Mouse (Mus musculus) CH12.LX (cell line): ENCODE results near the gene Fcor. TPM values are rescaled to one million over a fixed set of nuclear protein-coding genes. Genes with fewer than 3 reads are reported as not detected.

ENCODE experiments used
- DNase-seq: peaks from one replicate; pipeline ENCODE4 v3.0.0-alpha.2; 2013; ENCODE audit errors: extremely low read depth
- H3K27ac ChIP-seq: 2 replicates; pipeline ENCODE4 v1.5.1; 2012; ENCODE audit warnings: low read depth, mild to moderate bottlenecking, control low read depth, moderate library complexity; ENCODE audit not compliant: insufficient read depth
- H3K27me3 ChIP-seq: replicated peaks from 2 replicates; pipeline ENCODE3; 2012; ENCODE audit warnings: inconsistent platforms
- H3K36me3 ChIP-seq, 2 experiments: replicated peaks in 1 of 2; 2 replicates each; pipeline versions ENCODE3 to v1.6.1; 2012; ENCODE audit warnings: inconsistent platforms in 1 of 2, low read length in 1 of 2, mild to moderate bottlenecking in 1 of 2, mixed read lengths in 1 of 2, moderate library complexity in 1 of 2; ENCODE audit not compliant: control insufficient read depth in 1 of 2, insufficient read depth in 1 of 2
- H3K4me1 ChIP-seq, 2 experiments: 2 replicates each; pipeline ENCODE4 v1.6.1; 2012; ENCODE audit warnings: inconsistent platforms in 1 of 2, moderate library complexity in 1 of 2; ENCODE audit not compliant: insufficient read depth in 2 of 2, control insufficient read depth in 1 of 2
- H3K4me2 ChIP-seq: 2 replicates; pipeline ENCODE4 v1.6.1; 2012; ENCODE audit warnings: low read depth, mild to moderate bottlenecking, control low read depth; ENCODE audit not compliant: poor library complexity, insufficient read depth, severe bottlenecking
- H3K4me3 ChIP-seq, 3 experiments: fragments of 150-350 bp in 1 of 3; sonication (generic) in 1 of 3; replicated peaks in 1 of 3; 2 replicates each; pipeline versions ENCODE3 to v1.5.1; 2011 to 2012; ENCODE audit warnings: low read depth in 2 of 3, low read length in 2 of 3, mild to moderate bottlenecking in 2 of 3, moderate library complexity in 2 of 3, control low read depth in 1 of 3, improper control_type of control experiment in 1 of 3, inconsistent platforms in 1 of 3, mixed read lengths in 1 of 3; ENCODE audit not compliant: poor library complexity in 1 of 3
- H3K79me2 ChIP-seq: replicated peaks from 2 replicates; pipeline ENCODE4 v1.6.1; 2012; ENCODE audit warnings: mild to moderate bottlenecking, moderate library complexity; ENCODE audit not compliant: control insufficient read depth, poor library complexity, insufficient read depth, severe bottlenecking; ENCODE audit errors: extremely low read depth
- H3K9ac ChIP-seq: 2 replicates; pipeline ENCODE4 v1.6.1; 2012; ENCODE audit warnings: low read depth, mild to moderate bottlenecking, control low read depth, moderate library complexity; ENCODE audit not compliant: insufficient read depth
- H3K9me3 ChIP-seq: replicated peaks from 2 replicates; pipeline ENCODE3; 2012; ENCODE audit warnings: low read length, inconsistent platforms, mixed read lengths
- CHD1 ChIP-seq: IDR thresholded peaks from 2 replicates; pipeline ENCODE4 v1.6.1; 2012; ENCODE audit warnings: low read depth, low read length, improper control_type of control experiment, inconsistent platforms
- CTCF ChIP-seq, 2 experiments: IDR thresholded peaks in 1 of 2; conservative IDR thresholded peaks in 1 of 2; 2 replicates each; pipeline ENCODE4 v1.5.1; 2011 to 2012; ENCODE audit warnings: low read depth in 2 of 2, low read length in 2 of 2, improper control_type of control experiment in 1 of 2, inconsistent platforms in 1 of 2, mild to moderate bottlenecking in 1 of 2, moderate library complexity in 1 of 2
- MEF2A ChIP-seq: IDR thresholded peaks from 2 replicates; pipeline ENCODE4 v1.6.1; 2014; ENCODE audit warnings: low read depth, mild to moderate bottlenecking, inconsistent platforms, low read length, improper control_type of control experiment, borderline replicate concordance
- PAX5 ChIP-seq: IDR thresholded peaks from 2 replicates; pipeline ENCODE4 v1.6.1; 2012; ENCODE audit warnings: low read length, inconsistent platforms, mixed read lengths
- RAD21 ChIP-seq: IDR thresholded peaks from 2 replicates; pipeline ENCODE4 v1.6.1; 2011; ENCODE audit warnings: low read depth, mild to moderate bottlenecking, low read length, improper control_type of control experiment, moderate library complexity
- SIN3A ChIP-seq: IDR thresholded peaks from 2 replicates; pipeline ENCODE4 v1.6.1; 2012; ENCODE audit warnings: low read length, improper control_type of control experiment, inconsistent platforms
- SMC3 ChIP-seq: IDR thresholded peaks from 2 replicates; pipeline ENCODE4 v1.6.1; 2011; ENCODE audit warnings: low read depth, low read length, improper control_type of control experiment
- ZKSCAN1 ChIP-seq: IDR thresholded peaks from 2 replicates; pipeline ENCODE4 v1.6.1; 2012; ENCODE audit warnings: low read depth, inconsistent platforms, low read length, improper control_type of control experiment, borderline replicate concordance
- dilution Hi-C: fragments of 300-500 bp; cut with MboI; formaldehyde crosslinking; loops from 2 replicates; pipeline ENCODE4 v1.14.3; 2020; ENCODE audit warnings: low sequenced_read_pairs; ENCODE audit not compliant: extremely low pct_unique_long_range_greater_than_20kb, extremely low pct_ligation_motif_present
- in situ Hi-C: fragments of 300-500 bp; cut with MboI; formaldehyde crosslinking; loops from 3 replicates; pipeline ENCODE4 v1.14.3; 2019; ENCODE audit warnings: low sequenced_read_pairs, low pct_ligation_motif_present, low pct_unique_long_range_greater_than_20kb, mixed read lengths
- polyA plus RNA-seq: library from polyadenylated mRNA; unstranded; fragments of >175 nt; gene quantifications from 2 replicates; pipeline ENCODE4 v1.2.1, GENCODE M21; 2012; ENCODE audit warnings: low read depth; ENCODE audit not compliant: insufficient read length
- total RNA-seq, 2 experiments: library from RNA; depleted of rRNA; stranded (reverse); fragments of 300-350 nt in 1 of 2; fragments of >200 nt in 1 of 2; gene quantifications; 2 replicates each; pipeline ENCODE4 v1.2.3; 2012 to 2014

The Fcor gene
- total and polyA plus RNA-seq, 3 experiments, result 0.63 TPM; not detected in 2

GRCm38 (mm10) chr8:3705711-3706110 is 33.5 kb upstream of the Fcor start:
- H3K9ac ChIP-seq, result no peak overlapping the region
- no peak overlapping the region for H3K4me3 ChIP-seq
- H3K27ac ChIP-seq, result no peak overlapping the region
- DNase-seq, result peak; percentile 22
- no peak overlapping the region for H3K4me2 ChIP-seq
- H3K27me3 ChIP-seq, result peaks cover 22% of the 10 kb centered on the region
- H3K79me2 ChIP-seq, result no peaks in the 10 kb centered on the region
- H3K36me3 ChIP-seq, result no peaks in the 10 kb centered on the region
- TF ChIP-seq CTCF (conservative IDR thresholded peaks at IDR 0.05 in 1 of 2, IDR thresholded peaks at IDR 0.05 in 1 of 2; ENCODE audit: low read depth in 2 of 2, low read length in 2 of 2) (peak; percentile 19 to 58; a peak in 2 of 4 replicates), CHD1 (no peak), RAD21 (peak; percentile 45), SMC3 (0 out of 2 replicates have a peak, but pooled peaks have one; percentile 23)
- in situ Hi-C loops, result loop anchor here (25.0 kb wide), 2 partner anchors 432 to 657 kb away; partner anchors contain the start of gene Cd209g
- no peaks in the 10 kb centered on the region for H3K9me3 ChIP-seq
- H3K4me1 ChIP-seq, result peaks cover 4 to 16% of the 10 kb centered on the region in 2 experiments
- dilution Hi-C loops, result no loop called here

DNA sequence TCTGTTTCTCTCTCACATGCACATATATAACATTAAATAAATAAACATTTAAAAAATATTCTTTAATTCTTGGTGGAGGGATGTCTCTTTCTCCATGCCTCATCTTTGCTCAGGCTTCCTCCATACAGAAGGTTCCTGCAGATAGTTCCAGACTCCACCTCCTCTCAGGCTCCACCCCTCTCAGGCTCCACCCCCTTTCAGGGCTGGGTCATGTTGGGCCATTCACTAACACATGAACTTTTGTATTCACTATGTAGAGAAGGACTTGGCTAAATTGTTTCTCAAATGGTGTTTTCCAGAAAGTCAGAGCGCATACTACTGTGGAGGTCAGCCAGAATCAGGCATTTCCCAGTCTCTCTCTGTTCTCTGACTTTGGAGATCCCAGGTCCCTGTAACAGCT is 29.3 kb upstream of the Fcor start:
- no peak for TF ChIP-seq SIN3A
- TF ChIP-seq RAD21, result no peak
- H3K4me3 ChIP-seq, result no peak overlapping the region
- no peak overlapping the region for H3K9ac ChIP-seq
- H3K27ac ChIP-seq, result no peak overlapping the region
- H3K4me2 ChIP-seq, result no peak overlapping the region
- DNase-seq, result peak; percentile 31
- H3K79me2 ChIP-seq, result no peaks in the 10 kb centered on the region
- H3K36me3 ChIP-seq, result no peaks in the 10 kb centered on the region
- H3K9me3 ChIP-seq, result no peaks in the 10 kb centered on the region
- in situ Hi-C loops, result loop anchor here (25.0 kb wide), 2 partner anchors 436 to 661 kb away; partner anchors contain the start of gene Cd209g
- dilution Hi-C loops, result no loop called here
- H3K27me3 ChIP-seq, result peaks cover 3% of the 10 kb centered on the region
- H3K4me1 ChIP-seq, result 0 out of 4 replicates have a peak, but pooled peaks cover 0 to 3% of the 10 kb centered on the region in 2 experiments

- TF ChIP-seq ZKSCAN1 (no peak), MEF2A (peak; percentile 44; the same call in 1 of the 2 replicates), PAX5 (no peak)
- TF ChIP-seq, all 38 proteins: peak for 1
- no peak within 1 kb of the TSS for H3K9ac ChIP-seq
- no peak within 1 kb of the TSS for H3K27ac ChIP-seq
- dilution Hi-C loops (no loop called here), in situ Hi-C loops (no loop called here)
- DNase-seq, result no peak
- peak within 1 kb of the TSS in 2 of 3 experiments; percentile 8 to 31 for H3K4me3 ChIP-seq
- peaks cover 0 to 4% of the 10 kb centered on the region in 2 experiments for H3K36me3 ChIP-seq
- no peaks in the 10 kb centered on the region for H3K79me2 ChIP-seq
- peaks cover 3 to 21% of the 10 kb centered on the region in 2 experiments for H3K4me1 ChIP-seq
- no peaks in the 10 kb centered on the region for H3K27me3 ChIP-seq
- no peak within 1 kb of the TSS; the same call in 1 of the 2 replicates for H3K4me2 ChIP-seq
- H3K9me3 ChIP-seq, result no peaks in the 10 kb centered on the region
Observed at GRCm38 (mm10) chr8:3694121-3694520, 22.0 kb upstream of the Fcor start, which contains the start of gene Fcer2a. Fcer2a (minus strand) TSS chr8:3694175.
